ENCODE assay signal across 12 mouse cellular contexts in genomic region chr4:152272006-152272405, GRCm38 (mm10). TPM values are rescaled to one million over a fixed set of nuclear protein-coding genes. Genes with fewer than 3 reads are reported as not detected.
A peak's percentile ranks its signal among the peaks of the same experiment; 100 is the strongest.
DNase-seq lines count a peak whose midpoint lies in the region; ATAC-seq and TF ChIP-seq lines count a peak whose summit lies in the region.
"Had no signal": no experiment of that assay in that cellular context is flagged by ENCODE, and none has a peak within 500 bp of the region (broad histone marks: within the 10 kb centered on the region; RNA-seq: fewer than 3 reads in every experiment).

No protein-coding gene starts in this region.

- WGBS in heart, embryonic 13.5 days: 60% methylated on average over 7 of the region's 7 CpGs
- 64% methylated on average over 7 of the region's 7 CpGs for WGBS in stomach, embryonic 14.5 days

- H3K27me3 ChIP-seq in heart, embryonic 13.5 days (replicated peaks): peaks cover 15% of the 10 kb centered on the region
- peaks cover 49% of the 10 kb centered on the region for H3K27me3 ChIP-seq in megakaryocyte, embryonic 14.5 days (replicated peaks)
- H3K27me3 ChIP-seq in stomach, embryonic 14.5 days (ENCODE audit: control insufficient read depth, insufficient read depth, low read length): 0 out of 2 replicates have a peak, but pooled peaks cover 3% of the 10 kb centered on the region

- peak overlapping the region; percentile 58 for H3K9ac ChIP-seq in heart, embryonic 13.5 days
- no peak overlapping the region for H3K9ac ChIP-seq in stomach, embryonic 14.5 days (replicated peaks; ENCODE audit: low read depth, low read length)

- intact Hi-C loops in heart, postnatal 25 days (cut with DNase I): loop anchor here (2.0 kb wide), 1 partner anchor 57 kb away; no protein-coding TSS in a partner anchor

- no peak for DNase-seq in heart, postnatal 25 days (ENCODE audit: low spot score)
- no peak for DNase-seq in spleen, adult 12 weeks (ENCODE audit: low spot score)
- no peak for DNase-seq in retina, embryonic 14.5 days (ENCODE audit: low spot score)
- DNase-seq: cerebellum, postnatal 25 days had no signal

- no peak for TF ChIP-seq CTCF in embryonic fibroblast, embryonic 13.5 days (IDR thresholded peaks at IDR 0.05; ENCODE audit: borderline replicate concordance, insufficient read depth, low read length)

- H3K4me1 ChIP-seq in heart, embryonic 13.5 days: peaks cover 77% of the 10 kb centered on the region
- H3K4me1 ChIP-seq in megakaryocyte, embryonic 14.5 days: peaks cover 48% of the 10 kb centered on the region
- peaks cover 17% of the 10 kb centered on the region for H3K4me1 ChIP-seq in embryonic fibroblast, embryonic 13.5 days (ENCODE audit: control insufficient read depth, insufficient read depth, low read length)
- H3K4me1 ChIP-seq in stomach, embryonic 14.5 days (ENCODE audit: control insufficient read depth, insufficient read depth, low read length): peaks cover 30% of the 10 kb centered on the region

- H3K4me3 ChIP-seq in heart, embryonic 13.5 days: no peak overlapping the region
- H3K4me3 ChIP-seq in megakaryocyte, embryonic 14.5 days (replicated peaks): peak overlapping the region; percentile 57
- no peak overlapping the region for H3K4me3 ChIP-seq in embryonic fibroblast, embryonic 13.5 days (ENCODE audit: insufficient read depth, low read length)
- no peak overlapping the region for H3K4me3 ChIP-seq in stomach, embryonic 14.5 days (ENCODE audit: low read depth, low read length)
- H3K4me3 ChIP-seq: layer of hippocampus, adult 2 months had no signal

- H3K9me3 ChIP-seq in heart, embryonic 13.5 days: no peaks in the 10 kb centered on the region
- H3K9me3 ChIP-seq in megakaryocyte, embryonic 14.5 days: no peaks in the 10 kb centered on the region
- H3K9me3 ChIP-seq in stomach, embryonic 14.5 days (ENCODE audit: control insufficient read depth, low read depth, low read length): no peaks in the 10 kb centered on the region

- peak overlapping the region; percentile 93 for H3K27ac ChIP-seq in heart, embryonic 13.5 days (replicated peaks)
- H3K27ac ChIP-seq in embryonic fibroblast, embryonic 13.5 days (ENCODE audit: insufficient read depth, low read length): peak overlapping the region; percentile 92
- H3K27ac ChIP-seq in stomach, embryonic 14.5 days (ENCODE audit: low read length): peak overlapping the region; percentile 84; the same call in 1 of the 2 replicates

- H3K4me2 ChIP-seq in heart, embryonic 13.5 days: 0 out of 2 replicates have a peak overlapping the region, but pooled peaks have one; percentile 2
- no peak overlapping the region for H3K4me2 ChIP-seq in stomach, embryonic 14.5 days (replicated peaks; ENCODE audit: low read depth, low read length)

- no peak for ATAC-seq in heart, embryonic 13.5 days (ENCODE audit: extremely low read depth, insufficient number of reproducible peaks, low FRiP score, low TSS enrichment)
- no peak for ATAC-seq in megakaryocyte, adult 5-6 weeks (ENCODE audit: poor library complexity, severe bottlenecking)
- no peak for ATAC-seq in stomach, embryonic 14.5 days (ENCODE audit: insufficient number of reproducible peaks, insufficient read depth, low FRiP score, low read depth)
- ATAC-seq: hindbrain, embryonic 16.5 days had no signal

- TF ChIP-seq POLR2A in embryonic fibroblast, embryonic 13.5 days (IDR thresholded peaks at IDR 0.05; ENCODE audit: low read depth, low read length): no peak

- H3K36me3 ChIP-seq in heart, embryonic 13.5 days: peaks cover 16% of the 10 kb centered on the region; the same call in 1 of the 2 replicates
- peaks cover 63% of the 10 kb centered on the region for H3K36me3 ChIP-seq in megakaryocyte, embryonic 14.5 days (replicated peaks; ENCODE audit: low read length)
- no peaks in the 10 kb centered on the region for H3K36me3 ChIP-seq in stomach, embryonic 14.5 days (ENCODE audit: control insufficient read depth, insufficient read depth, low read length)

RNA-seq across cellular contexts. Expression of gene Gpr153, which starts 2.0 kb away (rescaled TPM):
- 9.2 and 9.6 TPM in 2 replicates for polyA plus RNA-seq in heart, embryonic 13.5 days (2015; fragmentation: Nextera tagmentation; extraction: Ambion mirVana)
- total RNA-seq in heart, postnatal 25 days (2021): 10 to 100 TPM; 14.3 to 14.9 TPM
- 0.11 TPM in 1 of 2 replicates, not detected in the other for polyA plus RNA-seq in megakaryocyte, embryonic 14.5 days (2012; ENCODE audit: insufficient read depth, low replicate concordance)
- total RNA-seq in megakaryocyte, adult 5-6 weeks (2015): not detected in 2 replicates
- 0.04 and 1.7 TPM in 2 replicates for total RNA-seq in megakaryocyte, adult 5-6 weeks (2017)
- 58.7 and 79.1 TPM in 2 replicates for polyA plus RNA-seq in embryonic fibroblast, embryonic 13.5 days (2011; ENCODE audit: insufficient read length, low read depth, missing spikeins)
- 14.2 and 19.1 TPM in 2 replicates for polyA plus RNA-seq in stomach, embryonic 14.5 days (2014; fragmentation: Nextera tagmentation; extraction: Ambion mirVana)

RNA-seq across cellular contexts. Expression of gene Hes3, which starts 19.5 kb away (rescaled TPM):
- polyA plus RNA-seq in heart, embryonic 13.5 days (2015; fragmentation: Nextera tagmentation; extraction: Ambion mirVana): not detected in 2 replicates
- total RNA-seq in heart, postnatal 25 days (2021): not detected
- not detected in 2 replicates for polyA plus RNA-seq in megakaryocyte, embryonic 14.5 days (2012; ENCODE audit: insufficient read depth, low replicate concordance)
- not detected in 2 replicates for total RNA-seq in megakaryocyte, adult 5-6 weeks (2015)
- not detected in 2 replicates for total RNA-seq in megakaryocyte, adult 5-6 weeks (2017)
- polyA plus RNA-seq in embryonic fibroblast, embryonic 13.5 days (2011; ENCODE audit: insufficient read length, low read depth, missing spikeins): not detected in 2 replicates
- polyA plus RNA-seq in stomach, embryonic 14.5 days (2014; fragmentation: Nextera tagmentation; extraction: Ambion mirVana): 0.43 TPM in 1 of 2 replicates, not detected in the other
- total RNA-seq: layer of hippocampus, adult 2 months; liver, adult 2 months had no signal
- polyA plus RNA-seq: liver, adult 2 months had no signal

RNA-seq across cellular contexts. Expression of gene Icmt, which starts 25.0 kb away (rescaled TPM):
- 16.8 and 19.7 TPM in 2 replicates for polyA plus RNA-seq in heart, embryonic 13.5 days (2015; fragmentation: Nextera tagmentation; extraction: Ambion mirVana)
- 10 to 100 TPM; 25.2 to 26.7 TPM for total RNA-seq in heart, postnatal 25 days (2021)
- 5.8 and 20.7 TPM in 2 replicates for polyA plus RNA-seq in megakaryocyte, embryonic 14.5 days (2012; ENCODE audit: insufficient read depth, low replicate concordance)
- 8.7 and 9.3 TPM in 2 replicates for total RNA-seq in megakaryocyte, adult 5-6 weeks (2015)
- 9.7 and 11.9 TPM in 2 replicates for total RNA-seq in megakaryocyte, adult 5-6 weeks (2017)
- polyA plus RNA-seq in embryonic fibroblast, embryonic 13.5 days (2011; ENCODE audit: insufficient read length, low read depth, missing spikeins): 34.2 and 42.7 TPM in 2 replicates
- 20.2 and 22.6 TPM in 2 replicates for polyA plus RNA-seq in stomach, embryonic 14.5 days (2014; fragmentation: Nextera tagmentation; extraction: Ambion mirVana)

RNA-seq across cellular contexts. Expression of gene Rnf207, which starts 46.8 kb away (rescaled TPM):
- polyA plus RNA-seq in heart, embryonic 13.5 days (2015; fragmentation: Nextera tagmentation; extraction: Ambion mirVana): 71.2 and 73.2 TPM in 2 replicates
- total RNA-seq in heart, postnatal 25 days (2021): 10 to 100 TPM; 69.6 to 73.3 TPM
- 1.8 and 3.8 TPM in 2 replicates for polyA plus RNA-seq in megakaryocyte, embryonic 14.5 days (2012; ENCODE audit: insufficient read depth, low replicate concordance)
- not detected in 2 replicates for total RNA-seq in megakaryocyte, adult 5-6 weeks (2015)
- total RNA-seq in megakaryocyte, adult 5-6 weeks (2017): not detected in 2 replicates
- polyA plus RNA-seq in embryonic fibroblast, embryonic 13.5 days (2011; ENCODE audit: insufficient read length, low read depth, missing spikeins): 0.81 and 1.5 TPM in 2 replicates
- polyA plus RNA-seq in stomach, embryonic 14.5 days (2014; fragmentation: Nextera tagmentation; extraction: Ambion mirVana): 1.00 and 1.1 TPM in 2 replicates
- total RNA-seq: liver, adult 2 months had no signal

RNA-seq across cellular contexts. Expression of gene Rpl22, which starts 53.5 kb away (rescaled TPM):
- polyA plus RNA-seq in heart, embryonic 13.5 days (2015; fragmentation: Nextera tagmentation; extraction: Ambion mirVana): 226 and 250 TPM in 2 replicates
- 100 to 1,000 TPM; 254 TPM for total RNA-seq in heart, postnatal 25 days (2021)
- polyA plus RNA-seq in megakaryocyte, embryonic 14.5 days (2012; ENCODE audit: insufficient read depth, low replicate concordance): 2.6 and 82.5 TPM in 2 replicates
- 968 and 1,019 TPM in 2 replicates for total RNA-seq in megakaryocyte, adult 5-6 weeks (2015)
- 2,015 and 2,172 TPM in 2 replicates for total RNA-seq in megakaryocyte, adult 5-6 weeks (2017)
- polyA plus RNA-seq in embryonic fibroblast, embryonic 13.5 days (2011; ENCODE audit: insufficient read length, low read depth, missing spikeins): 1,143 and 1,246 TPM in 2 replicates
- polyA plus RNA-seq in stomach, embryonic 14.5 days (2014; fragmentation: Nextera tagmentation; extraction: Ambion mirVana): 483 and 497 TPM in 2 replicates
